9 mouse cellular contexts compared by ENCODE assay signal in genomic region chr8:79414907-79415306, GRCm38 (mm10). TPM values are rescaled to one million over a fixed set of nuclear protein-coding genes. Genes with fewer than 3 reads are reported as not detected.
A peak's percentile ranks its signal among the peaks of the same experiment; 100 is the strongest.
DNase-seq lines count a peak whose midpoint lies in the region; ATAC-seq and TF ChIP-seq lines count a peak whose summit lies in the region.
"Had no signal": no experiment of that assay in that cellular context is flagged by ENCODE, and none has a peak within 500 bp of the region (broad histone marks: within the 10 kb centered on the region; RNA-seq: fewer than 3 reads in every experiment).

No protein-coding gene starts in this region.

- ATAC-seq in liver, postnatal 0 days = peak; percentile 70
- ATAC-seq in forebrain, embryonic 13.5 days = no peak

- H3K9ac ChIP-seq in heart, adult 2 months (ENCODE audit: low read depth, low read length) = no peak overlapping the region
- no peak overlapping the region for H3K9ac ChIP-seq in liver, postnatal 0 days (replicated peaks)
- H3K9ac ChIP-seq in forebrain, embryonic 13.5 days = no peak overlapping the region

- no peak for TF ChIP-seq EP300 in heart, adult 2 months (IDR thresholded peaks at IDR 0.05; ENCODE audit: insufficient read depth, low read depth, low read length)
- 0 out of 2 replicates have a peak, but pooled peaks have one; percentile 13 for TF ChIP-seq EP300 in liver, postnatal 0 days (IDR thresholded peaks at IDR 0.05; ENCODE audit: low read depth)

- WGBS in heart, adult 2 months = 34% methylated on average over 5 of the region's 5 CpGs
- WGBS in heart, embryonic 10.5 days = 70% methylated on average over 5 of the region's 5 CpGs
- WGBS in liver, postnatal 0 days (ENCODE audit: insufficient replicate concordance) = 48% methylated on average over 5 of the region's 5 CpGs
- 85% methylated on average over 5 of the region's 5 CpGs for WGBS in forebrain, embryonic 13.5 days

- peak in 1 of 2 experiments; percentile 41 for DNase-seq in heart, adult 2 months
- DNase-seq in heart, embryonic 10.5 days (ENCODE audit: low spot score) = no peak
- DNase-seq in 416B (ENCODE audit: low read depth) = peak; percentile 33
- peak; percentile 60 to 73 for DNase-seq in heart, adult 9 months (ENCODE audit: low spot score in 2 of 2)
- DNase-seq in liver, postnatal 0 days = peak; percentile 54
- DNase-seq in cerebellum, adult 11-12 months = no peak
- no peak for DNase-seq in embryo, embryonic 10 days (ENCODE audit: low spot score)
- DNase-seq: gastrocnemius, postnatal 25 days had no signal

- H3K9me3 ChIP-seq in heart, embryonic 10.5 days = no peaks in the 10 kb centered on the region
- H3K9me3 ChIP-seq in liver, postnatal 0 days (ENCODE audit: low read length) = no peaks in the 10 kb centered on the region; the same call in 1 of the 2 replicates
- no peaks in the 10 kb centered on the region for H3K9me3 ChIP-seq in forebrain, embryonic 13.5 days (replicated peaks)

- intact Hi-C loops in heart, adult 2 months (cut with DNase I) = no loop called here

- no peak for TF ChIP-seq POLR2A in heart, adult 2 months (IDR thresholded peaks at IDR 0.05; ENCODE audit: insufficient read depth, low read depth, low read length)

- TF ChIP-seq CTCF in heart, adult 2 months (IDR thresholded peaks at IDR 0.05) = no peak
- TF ChIP-seq CTCF in liver, postnatal 0 days (IDR thresholded peaks at IDR 0.05; ENCODE audit: low read depth) = no peak

- H3K36me3 ChIP-seq in heart, adult 2 months (ENCODE audit: control insufficient read depth, insufficient read depth, low read length) = no peaks in the 10 kb centered on the region
- no peaks in the 10 kb centered on the region for H3K36me3 ChIP-seq in heart, embryonic 10.5 days
- H3K36me3 ChIP-seq in liver, postnatal 0 days (replicated peaks; ENCODE audit: insufficient read depth, low read length) = no peaks in the 10 kb centered on the region
- H3K36me3 ChIP-seq in forebrain, embryonic 13.5 days (ENCODE audit: poor library complexity, severe bottlenecking) = no peaks in the 10 kb centered on the region

- no peak overlapping the region for H3K4me2 ChIP-seq in liver, postnatal 0 days (ENCODE audit: low read depth, low read length)
- no peak overlapping the region for H3K4me2 ChIP-seq in forebrain, embryonic 13.5 days

- H3K27me3 ChIP-seq in heart, adult 2 months (ENCODE audit: control insufficient read depth, insufficient read depth, low read length) = no peaks in the 10 kb centered on the region
- H3K27me3 ChIP-seq in heart, embryonic 10.5 days (ENCODE audit: insufficient read depth, poor library complexity, severe bottlenecking) = no peaks in the 10 kb centered on the region
- no peaks in the 10 kb centered on the region for H3K27me3 ChIP-seq in liver, postnatal 0 days (ENCODE audit: insufficient read depth, low read length)
- H3K27me3 ChIP-seq in forebrain, embryonic 13.5 days = no peaks in the 10 kb centered on the region

- peak overlapping the region; percentile 17; the same call in 1 of the 2 replicates for H3K27ac ChIP-seq in heart, adult 2 months
- no peak overlapping the region for H3K27ac ChIP-seq in heart, embryonic 10.5 days
- 0 out of 2 replicates have a peak overlapping the region, but pooled peaks have one; percentile 45 for H3K27ac ChIP-seq in liver, postnatal 0 days (ENCODE audit: low read depth)
- H3K27ac ChIP-seq in forebrain, embryonic 13.5 days = no peak overlapping the region

- H3K4me1 ChIP-seq in heart, adult 2 months (ENCODE audit: control insufficient read depth, insufficient read depth, low read length) = peaks cover 2% of the 10 kb centered on the region
- H3K4me1 ChIP-seq in heart, embryonic 10.5 days = no peaks in the 10 kb centered on the region; the same call in 1 of the 2 replicates
- H3K4me1 ChIP-seq in liver, postnatal 0 days (ENCODE audit: insufficient read depth) = no peaks in the 10 kb centered on the region
- H3K4me1 ChIP-seq in forebrain, embryonic 13.5 days = no peaks in the 10 kb centered on the region

- H3K79me2 ChIP-seq in heart, adult 2 months (replicated peaks; ENCODE audit: control insufficient read depth, insufficient read depth, low read length) = no peaks in the 10 kb centered on the region

- no peak overlapping the region for H3K4me3 ChIP-seq in heart, adult 2 months
- H3K4me3 ChIP-seq in heart, embryonic 10.5 days = no peak overlapping the region
- H3K4me3 ChIP-seq in liver, postnatal 0 days (ENCODE audit: low read depth, low read length) = no peak overlapping the region
- no peak overlapping the region for H3K4me3 ChIP-seq in forebrain, embryonic 13.5 days

RNA-seq across cellular contexts. Expression of gene Smad1, which starts 15.6 kb away (rescaled TPM):
- total RNA-seq in heart, adult 2 months (2021) = 10 to 100 TPM; 12.7 to 14.0 TPM
- polyA plus RNA-seq in heart, adult 2 months (2012; rRNA removed) = 18.0 and 18.7 TPM in 2 replicates
- polyA plus RNA-seq in heart, embryonic 10.5 days (2016; fragmentation: Nextera tagmentation; extraction: Ambion mirVana) = 20.1 and 32.1 TPM in 2 replicates
- polyA plus RNA-seq in liver, postnatal 0 days (2015; fragmentation: Nextera tagmentation; extraction: Ambion mirVana) = 8.0 and 9.6 TPM in 2 replicates
- polyA plus RNA-seq in forebrain, embryonic 13.5 days (2015; fragmentation: Nextera tagmentation; extraction: Ambion mirVana) = 49.5 and 50.9 TPM in 2 replicates

Comparison
In these comparisons a context has a peak if more than half of its experiments do, and no peak if none do; other contexts are left out.
1. DNase-seq: peak in 416B (single experiment), heart, adult 9 months (2 of 2) and liver, postnatal 0 days (single experiment); none in heart, embryonic 10.5 days (single experiment), cerebellum, adult 11-12 months (single experiment) and embryo, embryonic 10 days (single experiment).
2. H3K27ac ChIP-seq: peak in heart, adult 2 months (single experiment) and liver, postnatal 0 days (single experiment); none in heart, embryonic 10.5 days (single experiment) and forebrain, embryonic 13.5 days (single experiment).